Mouse (Mus musculus): ENCODE measurements around the gene Cd37. TPM values are rescaled to one million over a fixed set of nuclear protein-coding genes. Genes with fewer than 3 reads are reported as not detected.

Gene Cd37
- polyA plus RNA-seq, 1 experiment from 2014 or later, result 1.4 TPM

DNA sequence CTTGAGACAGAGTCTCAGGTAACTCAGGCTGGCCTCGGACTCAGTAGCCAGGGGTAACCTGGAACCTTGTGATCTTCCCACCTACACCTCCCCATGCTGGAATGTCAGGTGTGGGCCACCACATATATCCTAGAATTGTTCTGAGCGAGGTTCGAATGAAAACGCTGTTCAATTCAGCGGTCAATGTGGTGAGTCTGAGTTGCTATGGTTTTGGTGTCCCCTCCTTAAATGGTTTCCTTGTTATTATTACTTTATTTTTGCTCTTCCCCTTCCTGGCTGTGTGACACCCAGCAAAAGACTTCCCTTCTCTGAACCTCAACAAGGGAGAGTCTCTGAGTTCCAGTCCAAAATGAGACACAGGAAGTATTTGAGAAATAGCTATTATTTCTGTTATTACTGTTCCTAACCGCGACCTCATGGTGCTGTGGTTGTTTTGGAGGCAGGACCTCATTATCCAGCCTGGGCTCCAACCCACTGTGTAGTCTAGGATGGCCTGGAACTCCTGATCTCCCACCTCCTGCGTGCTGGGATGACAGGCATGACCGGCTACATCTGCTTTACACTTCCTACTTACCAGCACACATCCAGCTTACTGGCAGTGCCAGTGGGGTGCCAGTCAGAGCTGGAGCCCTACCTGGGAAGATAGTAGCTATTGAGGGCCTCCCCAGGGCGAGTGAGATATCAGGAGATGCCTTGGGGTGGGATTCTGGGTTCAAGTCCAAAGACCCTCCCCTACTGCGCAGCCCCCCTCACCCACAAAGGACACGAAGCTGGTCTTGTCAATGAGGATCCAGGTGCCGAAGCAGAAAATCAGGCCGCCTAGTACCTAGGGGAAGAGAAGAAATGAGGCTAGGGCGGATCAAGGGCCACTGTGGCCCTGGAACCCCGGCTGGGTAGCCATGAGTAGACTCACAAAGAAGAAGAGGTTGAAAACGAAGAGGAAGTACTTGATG lies 892 bp downstream of the Cd37 start:
- DNase-seq (ENCODE audit: low spot score) (no peak), ATAC-seq (no peak)
- H3K4me3 ChIP-seq (ENCODE audit: low read depth, low read length), result no peak overlapping the region
- no peak overlapping the region for H3K9ac ChIP-seq (ENCODE audit: low read length)
- 0 out of 2 replicates have a peak, but pooled peaks cover 12% of the 10 kb centered on the region for H3K27me3 ChIP-seq (replicated peaks; ENCODE audit: control insufficient read depth, insufficient read depth, low read length)
- H3K4me1 ChIP-seq (ENCODE audit: control insufficient read depth, insufficient read depth, low read length), result peaks cover 22% of the 10 kb centered on the region
- WGBS, result 75% methylated on average over 17 of the region's 17 CpGs
- H3K9me3 ChIP-seq (replicated peaks; ENCODE audit: control insufficient read depth, low read length), result no peaks in the 10 kb centered on the region
- no peak overlapping the region for H3K27ac ChIP-seq (ENCODE audit: low read depth, low read length)
- H3K36me3 ChIP-seq (ENCODE audit: control insufficient read depth, insufficient read depth, low read length), result peaks cover 5% of the 10 kb centered on the region
- H3K4me2 ChIP-seq (ENCODE audit: low read length), result no peak overlapping the region

DNA sequence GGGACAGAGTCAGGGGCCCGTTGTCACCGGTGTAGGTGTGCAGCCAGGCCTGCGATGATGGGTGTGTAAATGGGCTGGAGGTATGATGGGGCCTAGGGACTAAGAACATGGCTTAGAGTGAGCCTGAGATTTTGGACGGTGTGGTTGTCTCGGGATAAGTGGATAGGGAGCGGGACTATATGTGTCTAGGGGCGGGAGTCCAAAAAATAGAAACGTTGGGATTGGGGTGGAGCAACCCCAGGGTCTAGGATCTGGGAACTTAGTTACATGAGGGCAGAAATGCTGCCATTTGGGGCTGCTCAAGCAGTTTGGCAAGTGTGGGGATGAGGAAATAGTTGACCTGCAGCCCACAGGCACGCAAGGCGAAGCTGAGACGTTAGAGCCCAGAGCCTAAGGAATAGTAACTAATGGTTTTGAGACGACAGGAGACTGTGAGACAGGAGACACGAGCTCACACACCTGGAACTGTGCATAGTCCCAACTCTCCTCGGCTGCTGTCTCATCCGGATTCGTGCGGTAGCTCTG lies 3.2 kb downstream of the Cd37 start:
- peak overlapping the region; percentile 31 for H3K4me2 ChIP-seq (ENCODE audit: low read length)
- 30% methylated on average over 17 of the region's 17 CpGs for WGBS
- ATAC-seq, result no peak
- 0 out of 2 replicates have a peak overlapping the region, but pooled peaks have one; percentile 15 for H3K27ac ChIP-seq (ENCODE audit: low read depth, low read length)
- H3K27me3 ChIP-seq (replicated peaks; ENCODE audit: control insufficient read depth, insufficient read depth, low read length), result 0 out of 2 replicates have a peak, but pooled peaks cover 12% of the 10 kb centered on the region
- H3K4me3 ChIP-seq (ENCODE audit: low read depth, low read length), result 0 out of 2 replicates have a peak overlapping the region, but pooled peaks have one; percentile 8
- 0 out of 2 replicates have a peak overlapping the region, but pooled peaks have one; percentile 36 for H3K9ac ChIP-seq (ENCODE audit: low read length)
- H3K4me1 ChIP-seq (ENCODE audit: control insufficient read depth, insufficient read depth, low read length), result peaks cover 17% of the 10 kb centered on the region
- peaks cover 27% of the 10 kb centered on the region for H3K36me3 ChIP-seq (ENCODE audit: control insufficient read depth, insufficient read depth, low read length)
- H3K9me3 ChIP-seq (replicated peaks; ENCODE audit: control insufficient read depth, low read length), result no peaks in the 10 kb centered on the region
- DNase-seq (ENCODE audit: low spot score), result no peak

DNA sequence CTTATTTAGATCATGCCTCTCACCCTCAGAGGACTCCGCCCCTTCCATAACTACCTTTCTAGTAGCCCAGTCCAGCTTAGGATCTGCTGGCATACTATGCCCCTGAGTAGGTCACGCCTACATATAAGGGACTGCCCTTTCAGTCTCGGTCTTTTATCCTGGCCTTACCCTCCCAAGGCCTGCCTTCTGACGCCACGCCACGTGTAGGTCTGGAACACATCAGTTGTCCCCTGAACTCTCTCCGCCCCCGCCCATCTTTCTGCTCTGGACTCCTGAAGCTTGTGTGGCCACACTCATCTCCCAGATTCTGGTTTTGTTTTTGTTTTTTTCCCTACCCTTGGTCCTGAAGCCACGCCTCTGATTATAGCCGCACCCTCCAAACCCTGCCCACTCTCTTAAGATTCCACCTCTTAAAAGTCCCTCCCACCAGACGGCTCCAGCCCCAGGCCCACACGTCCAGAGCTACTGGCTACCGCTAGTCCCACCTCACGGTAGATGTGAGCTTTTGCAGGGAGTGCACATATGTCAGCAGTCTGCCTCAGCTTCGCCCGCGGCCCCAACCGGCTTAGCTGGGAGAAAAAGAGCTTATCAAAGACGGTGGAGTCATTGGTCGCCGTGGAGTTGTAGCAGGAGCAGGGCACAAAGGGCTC lies 3.9 kb downstream of the Cd37 start:
- peak overlapping the region; percentile 31 for H3K4me2 ChIP-seq (ENCODE audit: low read length)
- H3K4me1 ChIP-seq (ENCODE audit: control insufficient read depth, insufficient read depth, low read length), result peaks cover 16% of the 10 kb centered on the region
- peak; percentile 78 for ATAC-seq
- peaks cover 27% of the 10 kb centered on the region for H3K36me3 ChIP-seq (ENCODE audit: control insufficient read depth, insufficient read depth, low read length)
- 0 out of 2 replicates have a peak, but pooled peaks cover 12% of the 10 kb centered on the region for H3K27me3 ChIP-seq (replicated peaks; ENCODE audit: control insufficient read depth, insufficient read depth, low read length)
- H3K4me3 ChIP-seq (ENCODE audit: low read depth, low read length), result peak overlapping the region; percentile 8; the same call in 1 of the 2 replicates
- 5% methylated on average over 21 of the region's 21 CpGs for WGBS
- H3K9ac ChIP-seq (ENCODE audit: low read length), result 0 out of 2 replicates have a peak overlapping the region, but pooled peaks have one; percentile 36
- H3K9me3 ChIP-seq (replicated peaks; ENCODE audit: control insufficient read depth, low read length), result no peaks in the 10 kb centered on the region
- peak overlapping the region; percentile 15; the same call in 1 of the 2 replicates for H3K27ac ChIP-seq (ENCODE audit: low read depth, low read length)
- peak; percentile 73 for DNase-seq (ENCODE audit: low spot score)

DNA sequence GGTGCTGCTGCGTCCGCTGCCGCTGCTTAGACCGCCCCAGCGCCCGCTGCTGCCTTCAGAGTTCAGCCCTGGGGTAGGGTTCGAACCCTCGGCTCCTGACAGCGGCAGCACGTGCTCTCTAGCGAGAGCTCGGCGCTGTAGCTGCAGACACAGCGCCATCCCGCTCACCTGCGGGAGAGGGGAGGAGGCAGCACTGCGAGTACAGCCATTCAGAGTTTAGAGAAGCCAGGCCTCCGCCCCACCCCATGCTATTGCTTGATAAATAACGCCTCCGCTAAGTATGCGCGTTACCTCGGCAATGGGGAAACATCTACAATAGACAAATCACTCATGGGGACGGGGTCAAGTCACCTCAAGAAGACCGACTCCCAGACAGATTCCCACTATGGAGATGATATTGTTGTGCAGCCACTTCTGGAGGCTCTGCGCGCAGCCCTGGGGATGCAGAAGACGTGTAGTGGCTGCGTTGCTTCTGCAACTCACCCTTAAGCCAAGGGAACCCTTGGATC lies 4.5 kb downstream of the Cd37 start:
- H3K27me3 ChIP-seq (replicated peaks; ENCODE audit: control insufficient read depth, insufficient read depth, low read length), result 0 out of 2 replicates have a peak, but pooled peaks cover 12% of the 10 kb centered on the region
- H3K27ac ChIP-seq (ENCODE audit: low read depth, low read length), result peak overlapping the region; percentile 74; the same call in 1 of the 2 replicates
- WGBS, result 8% methylated on average over 29 of the region's 29 CpGs
- H3K36me3 ChIP-seq (ENCODE audit: control insufficient read depth, insufficient read depth, low read length), result peaks cover 33% of the 10 kb centered on the region
- H3K9me3 ChIP-seq (replicated peaks; ENCODE audit: control insufficient read depth, low read length), result no peaks in the 10 kb centered on the region
- 0 out of 2 replicates have a peak overlapping the region, but pooled peaks have one; percentile 8 for H3K4me3 ChIP-seq (ENCODE audit: low read depth, low read length)
- peak overlapping the region; percentile 31 for H3K4me2 ChIP-seq (ENCODE audit: low read length)
- peak; percentile 24 for ATAC-seq
- peak; percentile 41 for DNase-seq (ENCODE audit: low spot score)
- H3K9ac ChIP-seq (ENCODE audit: low read length), result peak overlapping the region; percentile 53; the same call in 1 of the 2 replicates
- peaks cover 16% of the 10 kb centered on the region for H3K4me1 ChIP-seq (ENCODE audit: control insufficient read depth, insufficient read depth, low read length)

DNA sequence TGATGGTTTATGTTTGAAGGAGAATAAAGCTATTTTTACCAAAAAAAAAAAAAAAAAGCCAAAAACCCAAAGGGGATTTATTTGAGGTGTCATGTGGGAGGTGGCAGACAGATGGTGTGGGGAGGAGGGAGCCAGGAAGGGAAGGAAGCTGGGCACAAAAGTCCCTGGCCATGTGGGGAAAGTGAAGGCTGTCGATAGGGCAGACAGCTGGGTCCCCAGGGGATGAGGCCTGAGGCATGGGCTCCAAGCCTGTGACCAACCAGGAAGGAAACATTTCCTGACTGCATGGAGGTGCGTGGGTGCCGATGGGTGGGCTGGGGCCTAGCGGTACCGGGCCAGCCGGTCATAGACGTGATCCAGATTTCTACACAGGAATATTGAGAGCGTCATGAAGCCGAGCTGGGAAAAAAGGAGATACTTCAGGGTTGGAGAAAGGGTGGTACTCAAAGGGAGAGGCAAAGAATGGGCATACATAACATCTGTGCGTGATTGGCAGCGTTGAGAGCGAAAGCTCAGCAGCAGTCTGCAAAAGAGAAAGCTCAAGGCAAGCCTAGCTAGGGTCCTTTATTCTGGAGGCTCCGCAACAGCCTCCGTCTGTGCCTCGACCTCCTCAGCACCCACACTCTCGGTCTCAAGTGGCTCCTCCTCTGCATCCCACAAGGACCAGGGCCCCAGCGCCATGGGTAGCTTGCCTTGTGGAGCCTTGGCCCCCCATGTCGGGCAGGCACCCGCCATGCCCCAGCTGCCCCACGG lies 5.2 kb downstream of the Cd37 start:
- DNase-seq (ENCODE audit: low spot score), result peak; percentile 67
- H3K4me3 ChIP-seq (ENCODE audit: low read depth, low read length), result no peak overlapping the region
- H3K27ac ChIP-seq (ENCODE audit: low read depth, low read length), result peak overlapping the region; percentile 74; the same call in 1 of the 2 replicates
- H3K4me2 ChIP-seq (ENCODE audit: low read length), result peak overlapping the region; percentile 31
- 0 out of 2 replicates have a peak, but pooled peaks cover 8% of the 10 kb centered on the region for H3K27me3 ChIP-seq (replicated peaks; ENCODE audit: control insufficient read depth, insufficient read depth, low read length)
- WGBS, result 18% methylated on average over 20 of the region's 20 CpGs
- peaks cover 39% of the 10 kb centered on the region for H3K36me3 ChIP-seq (ENCODE audit: control insufficient read depth, insufficient read depth, low read length)
- peak overlapping the region; percentile 53; the same call in 1 of the 2 replicates for H3K9ac ChIP-seq (ENCODE audit: low read length)
- peaks cover 16% of the 10 kb centered on the region for H3K4me1 ChIP-seq (ENCODE audit: control insufficient read depth, insufficient read depth, low read length)
- ATAC-seq, result peak; percentile 40
- H3K9me3 ChIP-seq (replicated peaks; ENCODE audit: control insufficient read depth, low read length), result no peaks in the 10 kb centered on the region

DNA sequence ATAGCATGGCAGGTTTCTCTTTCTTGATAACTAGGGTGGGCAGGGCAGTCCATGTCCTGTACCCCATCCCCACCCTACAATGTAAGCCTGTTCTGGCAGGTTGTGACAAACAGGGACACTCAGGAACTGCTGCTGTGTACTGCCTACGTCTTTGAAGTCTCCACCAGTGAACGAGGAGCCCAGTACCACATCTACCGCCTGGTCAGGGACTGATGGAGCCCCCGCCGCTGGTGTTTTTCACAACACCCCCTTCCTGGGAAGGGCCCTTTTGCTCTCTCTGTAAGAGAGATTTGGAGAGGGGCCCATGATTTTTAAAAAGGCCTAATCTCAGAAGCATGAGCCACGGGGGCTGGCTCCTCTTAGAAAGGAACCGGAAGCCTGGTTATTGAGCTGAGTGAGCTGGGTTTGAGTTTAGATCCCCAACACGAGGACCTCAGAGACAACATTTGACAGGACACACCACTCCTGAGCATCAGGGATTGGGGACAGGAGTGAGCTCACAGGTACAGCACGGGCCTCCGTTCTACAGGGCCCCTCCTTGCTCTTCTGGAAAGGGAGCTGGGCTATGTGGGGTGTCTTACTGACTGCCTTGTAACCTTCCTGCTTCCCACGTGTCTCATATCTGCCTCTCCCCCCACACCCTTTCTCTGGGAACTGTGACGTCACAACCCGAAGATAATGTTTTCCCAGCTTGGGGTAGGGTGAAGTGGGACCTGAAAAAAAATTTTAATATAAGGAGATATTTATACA lies 6.0 kb downstream of the Cd37 start:
- peaks cover 16% of the 10 kb centered on the region for H3K4me1 ChIP-seq (ENCODE audit: control insufficient read depth, insufficient read depth, low read length)
- peak overlapping the region; percentile 21; the same call in 1 of the 2 replicates for H3K27ac ChIP-seq (ENCODE audit: low read depth, low read length)
- H3K9ac ChIP-seq (ENCODE audit: low read length), result no peak overlapping the region
- peaks cover 48% of the 10 kb centered on the region for H3K36me3 ChIP-seq (ENCODE audit: control insufficient read depth, insufficient read depth, low read length)
- no peaks in the 10 kb centered on the region for H3K9me3 ChIP-seq (replicated peaks; ENCODE audit: control insufficient read depth, low read length)
- no peak overlapping the region for H3K4me3 ChIP-seq (ENCODE audit: low read depth, low read length)
- 0 out of 2 replicates have a peak, but pooled peaks cover under 1% of the 10 kb centered on the region for H3K27me3 ChIP-seq (replicated peaks; ENCODE audit: control insufficient read depth, insufficient read depth, low read length)
- no peak overlapping the region for H3K4me2 ChIP-seq (ENCODE audit: low read length)
- ATAC-seq (no peak), DNase-seq (ENCODE audit: low spot score) (no peak)
- 64% methylated on average over 13 of the region's 13 CpGs for WGBS

DNA sequence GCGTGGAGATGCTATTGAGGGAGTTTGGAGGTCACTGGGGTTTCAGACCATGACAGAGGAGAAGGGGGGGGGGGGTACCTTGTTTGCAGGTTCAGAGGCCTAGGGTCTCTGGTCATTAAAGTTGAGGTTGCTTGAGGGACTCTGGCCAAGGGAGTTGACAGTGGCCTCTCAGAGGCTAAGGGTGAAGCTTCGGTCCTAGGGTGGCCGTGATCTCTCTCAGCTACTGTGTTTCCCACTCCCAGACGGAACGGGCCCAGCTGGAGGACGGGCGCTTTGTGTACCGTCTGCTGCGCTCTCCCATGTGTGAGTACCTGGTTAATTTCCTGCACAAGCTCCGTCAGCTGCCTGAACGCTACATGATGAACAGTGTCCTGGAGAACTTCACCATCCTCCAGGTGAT lies 7.0 kb downstream of the Cd37 start:
- Histone ChIP-seq H3K9ac (ENCODE audit: low read length) (no peak overlapping the region), H3K27me3 (replicated peaks; ENCODE audit: control insufficient read depth, insufficient read depth, low read length) (no peaks in the 10 kb centered on the region), H3K27ac (ENCODE audit: low read depth, low read length) (no peak overlapping the region), H3K4me2 (ENCODE audit: low read length) (no peak overlapping the region), H3K4me3 (ENCODE audit: low read depth, low read length) (no peak overlapping the region), H3K36me3 (ENCODE audit: control insufficient read depth, insufficient read depth, low read length) (peaks cover 54% of the 10 kb centered on the region), H3K4me1 (ENCODE audit: control insufficient read depth, insufficient read depth, low read length) (peaks cover 16% of the 10 kb centered on the region), H3K9me3 (replicated peaks; ENCODE audit: control insufficient read depth, low read length) (no peaks in the 10 kb centered on the region)
- ATAC-seq (no peak), DNase-seq (ENCODE audit: low spot score) (no peak)
- WGBS, result 86% methylated on average over 11 of the region's 11 CpGs

Measured in forebrain, embryonic 14.5 days (tissue).